Mouse (Mus musculus) T-helper 17 cell (primary cell): Measurements from ENCODE around the gene Gm10518.
"Not testable (repeated sequence)": the region's sequence is repeated elsewhere in the genome, so short reads cannot be mapped to it uniquely, and the experiment has no call there.

Source experiments
- in situ Hi-C, 2 experiments: fragments of 300-600 bp; cut with MboI, MseI; formaldehyde crosslinking; loops; 1 replicate in 1 of 2; 2 replicates in 1 of 2; pipeline ENCODE4 v1.15.1; 2025; ENCODE audit warnings: high pct_unique_total_duplicates in 2 of 2

Gm10518 gene

GRCm38 (mm10) chr1:179802610-179803512, at the start of gene Gm10518:
Gene Gm10518 (plus strand): TSS chr1:179803376.
- in situ Hi-C loops = no loop called here

- in situ Hi-C loops = loop anchor here (25.0 kb wide), 3 partner anchors 1381 to 1994 kb away; partner anchors contain the start of genes Adss (in 1 of the 2), Cnih4 (in 1 of the 2) and Nvl (in 1 of the 2)
Measured at GRCm38 (mm10) chr1:179756477-179756876, 46.7 kb upstream of the Gm10518 start.

GRCm38 (mm10) chr1:179760086-179760485, 43.1 kb upstream of the Gm10518 start:
- in situ Hi-C loops = loop anchor here (10.0 to 25.0 kb wide), 5 partner anchors 1345 to 1998 kb away; partner anchors contain the start of genes Adss (in 1 of the 2), Cnih4 (in 1 of the 2) and Nvl (in 1 of the 2)

- in situ Hi-C loops = loop anchor here (10.0 to 25.0 kb wide), 5 partner anchors 1344 to 1998 kb away; partner anchors contain the start of genes Adss (in 1 of the 2), Cnih4 (in 1 of the 2) and Nvl (in 1 of the 2)
Measured at GRCm38 (mm10) chr1:179760553-179760952, 42.6 kb upstream of the Gm10518 start.

GRCm38 (mm10) chr1:179776831-179777230, 26.3 kb upstream of the Gm10518 start:
- in situ Hi-C loops = no loop called here

GRCm38 (mm10) chr1:179784098-179784497, 19.1 kb upstream of the Gm10518 start:
- in situ Hi-C loops = no loop called here

- in situ Hi-C loops = no loop called here
Measured at GRCm38 (mm10) chr1:179785502-179785901, 17.7 kb upstream of the Gm10518 start.

GRCm38 (mm10) chr1:179787281-179787680, 15.9 kb upstream of the Gm10518 start:
- in situ Hi-C loops = no loop called here

GRCm38 (mm10) chr1:179798794-179799193, 4.4 kb upstream of the Gm10518 start:
- in situ Hi-C loops = no loop called here

GRCm38 (mm10) chr1:179803513-179804139, 450 bp downstream of the Gm10518 start, which contains the start of gene Ahctf1:
Gene Ahctf1 (minus strand): TSS chr1:179803680.
- in situ Hi-C loops = no loop called here

- in situ Hi-C loops = no loop called here
Measured at GRCm38 (mm10) chr1:179804140-179804881, 1.1 kb downstream of the Gm10518 start.

- in situ Hi-C loops = no loop called here
Measured at GRCm38 (mm10) chr1:179805751-179806150, 2.6 kb downstream of the Gm10518 start.

GRCm38 (mm10) chr1:179807468-179807867, 4.3 kb downstream of the Gm10518 start:
- in situ Hi-C loops = no loop called here

- in situ Hi-C loops = no loop called here
Measured at GRCm38 (mm10) chr1:179808300-179808699, 5.1 kb downstream of the Gm10518 start.

GRCm38 (mm10) chr1:179813385-179813784, 10.2 kb downstream of the Gm10518 start:
- in situ Hi-C loops = no loop called here

GRCm38 (mm10) chr1:179814616-179815015, 11.4 kb downstream of the Gm10518 start:
- in situ Hi-C loops = no loop called here

GRCm38 (mm10) chr1:179818490-179819278, 15.5 kb downstream of the Gm10518 start:
- in situ Hi-C loops = not testable (repeated sequence)

GRCm38 (mm10) chr1:179824549-179824948, 21.4 kb downstream of the Gm10518 start:
- in situ Hi-C loops = no loop called here

- in situ Hi-C loops = no loop called here
Measured at GRCm38 (mm10) chr1:179828051-179828450, 24.9 kb downstream of the Gm10518 start.

- in situ Hi-C loops = no loop called here
Measured at GRCm38 (mm10) chr1:179828900-179829299, 25.7 kb downstream of the Gm10518 start.
